Mouse (Mus musculus) embryonic fibroblast, embryonic 13.5 days (primary cell): ENCODE measurements around the gene Smdt1. TPM values are rescaled to one million over a fixed set of nuclear protein-coding genes. Genes with fewer than 3 reads are reported as not detected.
A peak's percentile ranks its signal among the peaks of the same experiment; 100 is the strongest.
"Not testable (repeated sequence)": the region's sequence is repeated elsewhere in the genome, so short reads cannot be mapped to it uniquely, and the experiment has no call there.

ENCODE experiments used
- H3K27ac ChIP-seq: 2 replicates; pipeline ENCODE4 v1.5.1; 2012; ENCODE audit warnings: low read length, control low read depth, inconsistent platforms; ENCODE audit not compliant: insufficient read depth
- H3K4me1 ChIP-seq: 2 replicates; pipeline ENCODE4 v1.6.1; 2011; ENCODE audit warnings: low read length; ENCODE audit not compliant: control insufficient read depth, insufficient read depth
- H3K4me3 ChIP-seq: 2 replicates; pipeline ENCODE4 v1.5.1; 2011; ENCODE audit warnings: mild to moderate bottlenecking, control low read depth, low read length; ENCODE audit not compliant: insufficient read depth
- CTCF ChIP-seq: IDR thresholded peaks from 2 replicates; pipeline ENCODE4 v1.5.1; 2011; ENCODE audit warnings: mild to moderate bottlenecking, control low read depth, low read length, moderate library complexity, borderline replicate concordance; ENCODE audit not compliant: insufficient read depth
- POLR2A ChIP-seq: IDR thresholded peaks from 2 replicates; pipeline ENCODE4 v1.6.1; 2011; ENCODE audit warnings: low read depth, mild to moderate bottlenecking, control low read depth, low read length, moderate library complexity
- polyA plus RNA-seq: library from polyadenylated mRNA; stranded (reverse); fragments of >200 nt; gene quantifications from 2 replicates; pipeline ENCODE4 v1.2.4, GENCODE M21; 2011; ENCODE audit warnings: low read depth; ENCODE audit not compliant: missing spikeins, insufficient read length

Gene Smdt1
- polyA plus RNA-seq, 1 experiment = 103 TPM

DNA sequence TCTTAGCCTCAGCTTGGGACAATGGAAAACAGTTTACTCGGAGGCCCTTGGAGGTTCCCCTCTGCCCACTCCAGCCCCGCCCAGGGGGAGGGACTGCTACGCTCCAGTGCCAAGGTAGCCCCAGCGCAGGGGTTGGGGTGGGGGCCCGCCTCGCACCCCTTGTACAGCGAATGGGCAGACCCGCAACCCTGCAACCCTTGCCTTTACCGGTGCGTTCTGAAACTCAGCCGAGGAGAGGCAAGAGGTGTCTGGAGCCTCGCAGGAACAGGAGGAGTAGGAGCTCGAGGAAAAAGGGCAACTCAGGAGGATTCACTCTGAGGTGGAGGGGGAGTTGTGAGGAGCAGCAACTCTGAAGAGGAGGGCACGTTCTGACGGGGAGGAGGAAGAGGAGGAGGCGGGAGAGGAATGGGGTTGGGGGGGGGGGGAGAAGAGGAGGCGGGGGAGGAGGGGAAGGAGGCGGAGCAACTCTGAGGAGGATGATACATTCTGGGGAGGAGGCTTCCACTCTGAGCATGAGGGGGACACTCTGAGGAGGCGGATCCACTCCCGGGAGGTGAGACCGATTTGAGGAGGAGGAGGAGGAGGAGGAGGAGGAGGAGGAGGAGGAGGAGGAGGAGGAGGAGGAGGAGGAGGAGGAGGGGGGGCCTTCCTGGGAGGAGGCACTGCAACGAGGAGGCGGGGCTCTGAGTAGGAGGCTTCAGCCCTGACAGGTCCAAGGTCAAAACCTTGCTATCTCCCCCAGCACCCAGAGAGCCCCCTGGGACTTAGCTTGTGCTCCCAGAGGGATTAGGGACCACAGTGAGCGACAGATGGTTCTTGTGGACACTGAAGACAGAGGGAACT is 41.3 kb downstream of the Smdt1 start, which contains the start of gene Cyp2d22:
Gene Cyp2d22, minus strand, starts transcription at position 390 of the 843 bp plus-strand sequence.
- Histone ChIP-seq H3K4me3 (peak within 1 kb of the TSS; percentile 46), H3K27ac (no peak within 1 kb of the TSS), H3K4me1 (0 out of 2 replicates have a peak, but pooled peaks cover 4% of the 10 kb centered on the region)
- TF ChIP-seq POLR2A = peak; percentile 41; the same call in 1 of the 2 replicates
- no peak for TF ChIP-seq CTCF

GRCm38 (mm10) chr15:82380714-82381062 is 41.9 kb downstream of the Smdt1 start:
- 0 out of 2 replicates have a peak, but pooled peaks cover 4% of the 10 kb centered on the region for H3K4me1 ChIP-seq
- H3K4me3 ChIP-seq = peak overlapping the region; percentile 15; the same call in 1 of the 2 replicates
- TF ChIP-seq CTCF = no peak
- TF ChIP-seq POLR2A = no peak
- no peak overlapping the region for H3K27ac ChIP-seq

- Histone ChIP-seq H3K27ac (no peak overlapping the region), H3K4me3 (no peak overlapping the region), H3K4me1 (no peaks in the 10 kb centered on the region)
- no peak for TF ChIP-seq POLR2A
- no peak for TF ChIP-seq CTCF
Observed at GRCm38 (mm10) chr15:82382441-82382840, 43.7 kb downstream of the Smdt1 start.

- no peak for TF ChIP-seq CTCF
- TF ChIP-seq POLR2A = no peak
Observed at GRCm38 (mm10) chr15:82385729-82386128, 47.0 kb downstream of the Smdt1 start.

GRCm38 (mm10) chr15:82389916-82390315 is 51.2 kb downstream of the Smdt1 start:
- not testable (repeated sequence) for H3K4me1 ChIP-seq, H3K4me3 ChIP-seq, H3K27ac ChIP-seq

More at GRCm38 (mm10) chr15:82385729-82386128, 47.0 kb downstream of the Smdt1 start:
- H3K4me3 ChIP-seq = no peak overlapping the region
- no peak overlapping the region for H3K27ac ChIP-seq
- no peaks in the 10 kb centered on the region for H3K4me1 ChIP-seq

DNA sequence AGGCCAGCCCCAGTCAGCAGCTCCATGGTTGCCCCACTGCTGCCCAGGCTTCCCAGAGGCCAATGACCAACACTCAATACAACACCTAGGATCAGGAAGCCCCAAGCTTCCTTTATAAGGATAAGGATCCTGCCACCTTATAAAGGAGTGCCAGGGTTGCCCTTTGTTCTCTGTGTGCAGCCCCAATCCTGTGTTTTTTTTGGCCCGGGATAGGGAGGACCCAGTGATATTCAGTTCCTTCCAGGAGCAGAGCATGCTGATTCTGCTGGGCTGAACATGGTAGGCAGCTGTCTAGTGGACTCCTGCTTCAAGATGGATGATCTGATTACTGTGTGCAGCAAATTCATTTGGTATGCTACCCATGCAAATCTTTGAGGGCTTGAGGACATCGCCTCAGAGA is 55.2 kb downstream of the Smdt1 start, which contains the start of gene Cyp2d11:
Gene Cyp2d11, minus strand, starts transcription at position 101 of the 400 bp plus-strand sequence.
- H3K4me1 ChIP-seq, H3K4me3 ChIP-seq, H3K27ac ChIP-seq: not testable (repeated sequence)

DNA sequence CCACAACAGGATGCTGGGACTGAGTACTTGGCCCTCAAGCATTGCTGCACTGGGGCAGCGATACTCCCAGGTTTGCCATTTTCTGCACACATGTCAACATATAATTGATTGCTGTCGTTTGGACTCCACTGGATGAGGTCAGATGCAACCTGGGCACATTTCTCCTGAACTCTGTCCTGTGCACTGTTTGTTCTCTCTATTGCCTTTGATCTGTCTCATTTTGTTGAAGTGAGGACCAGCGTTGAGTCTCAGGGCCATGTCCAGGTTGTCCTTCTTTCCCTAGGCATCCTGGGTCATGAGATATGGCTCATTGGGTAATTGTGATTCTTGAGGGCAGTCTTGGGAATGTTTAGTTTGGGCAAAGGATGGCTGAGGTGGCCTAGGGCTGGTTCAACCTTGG is 57.2 kb downstream of the Smdt1 start:
- H3K27ac ChIP-seq, H3K4me3 ChIP-seq, H3K4me1 ChIP-seq: not testable (repeated sequence)

Other genes starting within 250 kb of the Smdt1 start
- gene Ccdc134, start 211.0 kb upstream of the Smdt1 start, polyA plus RNA-seq = 15.0 and 18.6 TPM in 2 replicates
- 86.4 and 87.3 TPM in 2 replicates for gene Srebf2, start 191.8 kb upstream of the Smdt1 start, polyA plus RNA-seq
- gene Shisa8, start 126.1 kb upstream of the Smdt1 start, polyA plus RNA-seq = not detected in 2 replicates
- gene Tnfrsf13c, start 114.6 kb upstream of the Smdt1 start, polyA plus RNA-seq = not detected in 2 replicates
- 13.1 and 16.1 TPM in 2 replicates for gene Cenpm, start 94.2 kb upstream of the Smdt1 start, polyA plus RNA-seq
- gene 1500009C09Rik, start 86.6 kb upstream of the Smdt1 start, polyA plus RNA-seq = not detected in 2 replicates
- gene Sept3, start 64.1 kb upstream of the Smdt1 start, polyA plus RNA-seq = 1.6 and 2.8 TPM in 2 replicates
- not detected in 2 replicates for gene Wbp2nl, start 40.0 kb upstream of the Smdt1 start, polyA plus RNA-seq
- 42.6 and 42.8 TPM in 2 replicates for gene Naga, start within 50 bp of the Smdt1 start, polyA plus RNA-seq
- 3.1 and 8.1 TPM in 2 replicates for gene Pheta2, start within 50 bp of the Smdt1 start, polyA plus RNA-seq
- gene Ndufa6, start 15.4 kb downstream of the Smdt1 start, polyA plus RNA-seq = 154 and 171 TPM in 2 replicates
- gene Cyp2d22, start 41.3 kb downstream of the Smdt1 start, polyA plus RNA-seq = 4.4 and 4.9 TPM in 2 replicates
- not detected in 2 replicates for gene Cyp2d11, start 55.1 kb downstream of the Smdt1 start, polyA plus RNA-seq
- gene Cyp2d10, start 68.2 kb downstream of the Smdt1 start, polyA plus RNA-seq = not detected in 2 replicates
- gene Cyp2d9, start 94.5 kb downstream of the Smdt1 start, polyA plus RNA-seq = not detected in 2 replicates
- not detected in 2 replicates for gene Cyp2d12, start 216.1 kb downstream of the Smdt1 start, polyA plus RNA-seq